8 mouse cellular contexts compared by ENCODE assay signal in the genomic region with DNA sequence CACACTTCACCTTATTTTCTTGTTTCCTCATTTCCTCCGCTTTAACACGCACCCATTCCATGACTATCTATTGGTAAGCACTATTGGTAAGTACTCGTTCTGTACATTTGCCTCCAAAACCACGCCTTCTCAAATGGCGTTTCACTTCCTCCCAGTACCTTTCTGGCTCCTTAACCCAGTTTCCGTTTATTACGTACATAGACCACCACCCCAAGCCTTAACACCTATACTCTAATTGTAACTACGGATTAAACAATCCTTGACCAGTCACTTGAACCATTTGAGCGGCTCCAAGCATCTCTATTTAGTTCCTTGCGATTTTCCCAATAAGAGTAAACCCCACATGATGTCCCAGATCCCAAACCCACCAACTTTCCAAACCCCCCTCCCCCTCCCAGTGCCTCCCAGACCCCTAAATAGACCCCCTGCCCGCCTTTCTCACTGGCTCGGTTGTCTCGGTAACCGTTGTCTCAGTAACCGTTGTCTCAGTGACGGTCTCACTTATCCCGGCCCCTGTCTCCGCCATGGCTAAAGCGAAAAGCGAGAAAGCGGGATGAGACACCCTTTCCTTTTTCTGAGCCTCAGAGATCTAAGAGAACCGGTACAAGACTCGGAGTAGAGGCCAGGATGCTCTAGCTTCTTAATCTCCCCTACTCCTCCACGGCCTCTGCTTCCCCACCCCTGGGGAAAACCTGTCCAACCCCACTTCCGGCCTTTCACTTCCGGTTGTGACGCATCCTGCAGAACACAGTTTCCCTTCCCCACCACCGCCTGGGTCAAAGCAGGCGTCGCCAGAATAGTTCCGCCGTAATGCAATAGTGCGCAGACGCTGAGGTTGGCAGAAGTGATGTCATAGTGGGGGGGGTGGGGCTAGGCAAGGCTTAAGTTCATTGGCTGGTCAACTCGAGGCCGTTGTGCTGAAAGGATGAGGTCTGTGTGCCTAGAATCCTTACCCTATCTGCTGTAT. TPM values are rescaled to one million over a fixed set of nuclear protein-coding genes. Genes with fewer than 3 reads are reported as not detected.
DNase-seq lines count a peak whose midpoint lies in the region; ATAC-seq lines count a peak whose summit lies in the region.

A gene (minus strand): TSS at position 761 of the 967 bp plus-strand sequence.

- peak; percentile 98 for DNase-seq in CD4-positive, CD25-positive, alpha-beta regulatory T cell, adult 2 months (ENCODE audit: low read depth, low spot score)
- DNase-seq in fat pad, adult 2 months (ENCODE audit: extremely low read depth, low read depth, low spot score): peak; percentile 81
- DNase-seq in kidney, postnatal 10 days: peak; percentile 98
- DNase-seq in natural killer cell, adult 2 months (ENCODE audit: low spot score in 2 of 2): peak; percentile 97 to 98

- H3K9me3 ChIP-seq in heart, embryonic 13.5 days: no peaks in the 10 kb centered on the region
- no peaks in the 10 kb centered on the region for H3K9me3 ChIP-seq in liver, embryonic 12.5 days (replicated peaks)
- no peaks in the 10 kb centered on the region for H3K9me3 ChIP-seq in stomach, embryonic 15.5 days

- 2% methylated on average over 36 of the region's 36 CpGs for WGBS in heart, embryonic 13.5 days
- WGBS in liver, embryonic 12.5 days (ENCODE audit: insufficient replicate concordance): under 1% methylated on average over 36 of the region's 36 CpGs
- WGBS in stomach, embryonic 15.5 days: 2% methylated on average over 36 of the region's 36 CpGs

- peak within 1 kb of the TSS; percentile 86 for H3K4me2 ChIP-seq in heart, embryonic 13.5 days
- peak within 1 kb of the TSS; percentile 75 for H3K4me2 ChIP-seq in liver, embryonic 12.5 days
- H3K4me2 ChIP-seq in stomach, embryonic 15.5 days: peak within 1 kb of the TSS; percentile 69

- H3K27me3 ChIP-seq in heart, embryonic 13.5 days (replicated peaks): peaks cover 16% of the 10 kb centered on the region
- H3K27me3 ChIP-seq in liver, embryonic 12.5 days (replicated peaks): peaks cover 28% of the 10 kb centered on the region
- no peaks in the 10 kb centered on the region for H3K27me3 ChIP-seq in stomach, embryonic 15.5 days (replicated peaks)

- peak within 1 kb of the TSS; percentile 76 for H3K4me3 ChIP-seq in brown adipose tissue, adult 24 weeks (ENCODE audit: insufficient read depth, low read depth, low read length)
- peak within 1 kb of the TSS; percentile 85 for H3K4me3 ChIP-seq in heart, embryonic 13.5 days
- peak within 1 kb of the TSS; percentile 77 for H3K4me3 ChIP-seq in liver, embryonic 12.5 days
- H3K4me3 ChIP-seq in stomach, embryonic 15.5 days (replicated peaks): peak within 1 kb of the TSS; percentile 74

- peaks cover 42% of the 10 kb centered on the region for H3K36me3 ChIP-seq in heart, embryonic 13.5 days
- peaks cover 22% of the 10 kb centered on the region for H3K36me3 ChIP-seq in liver, embryonic 12.5 days
- H3K36me3 ChIP-seq in stomach, embryonic 15.5 days: peaks cover 14% of the 10 kb centered on the region

- H3K27ac ChIP-seq in brown adipose tissue, adult 24 weeks (replicated peaks; ENCODE audit: low read depth, low read length): peak within 1 kb of the TSS; percentile 83
- H3K27ac ChIP-seq in heart, embryonic 13.5 days (replicated peaks): peak within 1 kb of the TSS; percentile 76
- peak within 1 kb of the TSS; percentile 76 for H3K27ac ChIP-seq in liver, embryonic 12.5 days
- peak within 1 kb of the TSS; percentile 69; the same call in 1 of the 2 replicates for H3K27ac ChIP-seq in stomach, embryonic 15.5 days

- ATAC-seq in heart, embryonic 13.5 days (ENCODE audit: extremely low read depth, insufficient number of reproducible peaks, low FRiP score, low TSS enrichment): peak; percentile 95
- ATAC-seq in liver, embryonic 12.5 days: peak; percentile 97
- ATAC-seq in stomach, embryonic 15.5 days (ENCODE audit: insufficient read depth, low FRiP score, low read depth): peak; percentile 97

- peak within 1 kb of the TSS; percentile 92 for H3K9ac ChIP-seq in heart, embryonic 13.5 days
- peak within 1 kb of the TSS; percentile 76 for H3K9ac ChIP-seq in liver, embryonic 12.5 days
- H3K9ac ChIP-seq in stomach, embryonic 15.5 days: peak within 1 kb of the TSS; percentile 62

- H3K4me1 ChIP-seq in brown adipose tissue, adult 24 weeks (ENCODE audit: control insufficient read depth, insufficient read depth, insufficient read length, low read length): peaks cover 7% of the 10 kb centered on the region
- peaks cover 21% of the 10 kb centered on the region for H3K4me1 ChIP-seq in heart, embryonic 13.5 days
- H3K4me1 ChIP-seq in liver, embryonic 12.5 days: peaks cover 24% of the 10 kb centered on the region
- H3K4me1 ChIP-seq in stomach, embryonic 15.5 days: peaks cover 9% of the 10 kb centered on the region; the same call in 1 of the 2 replicates

RNA-seq across cellular contexts. Expression of the gene that starts here (rescaled TPM):
- polyA plus RNA-seq in brown adipose tissue, adult 24 weeks (2012; ENCODE audit: insufficient read depth, insufficient read length, missing spikeins): 55.7 and 69.7 TPM in 2 replicates
- 78.0 and 90.7 TPM in 2 replicates for polyA plus RNA-seq in heart, embryonic 13.5 days (2015; fragmentation: Nextera tagmentation; extraction: Ambion mirVana)
- polyA plus RNA-seq in liver, embryonic 12.5 days (2016; fragmentation: Nextera tagmentation; extraction: Ambion mirVana): 44.5 and 47.3 TPM in 2 replicates
- 102 and 116 TPM in 2 replicates for polyA plus RNA-seq in stomach, embryonic 15.5 days (2015; fragmentation: Nextera tagmentation; extraction: Ambion mirVana)

Comparison
In these comparisons a context has a peak if more than half of its experiments do, and no peak if none do; other contexts are left out.
1. Peak in every context shown above with its lines: DNase-seq, ATAC-seq, H3K4me3 ChIP-seq and H3K27ac ChIP-seq.